Mouse (Mus musculus) heart, adult 2 months (tissue): ENCODE measurements around the gene Pnkp.

Experiments
- CTCF ChIP-seq: fragments of 200-600 bp; IDR thresholded peaks from 2 replicates; pipeline ENCODE4 v1.8.1; 2022; ENCODE audit warnings: antibody characterized with exemption, mild to moderate bottlenecking, moderate library complexity
- EP300 ChIP-seq: fragments of 200-500 bp; IDR thresholded peaks from 2 replicates; pipeline ENCODE4 v1.6.1; 2011; ENCODE audit warnings: low read depth, low read length, control low read depth; ENCODE audit not compliant: insufficient read depth
- POLR2A ChIP-seq: fragments of 200-500 bp; IDR thresholded peaks from 2 replicates; pipeline ENCODE4 v1.6.1; 2011; ENCODE audit warnings: mild to moderate bottlenecking, low read depth, low read length, control low read depth; ENCODE audit not compliant: insufficient read depth

DNA sequence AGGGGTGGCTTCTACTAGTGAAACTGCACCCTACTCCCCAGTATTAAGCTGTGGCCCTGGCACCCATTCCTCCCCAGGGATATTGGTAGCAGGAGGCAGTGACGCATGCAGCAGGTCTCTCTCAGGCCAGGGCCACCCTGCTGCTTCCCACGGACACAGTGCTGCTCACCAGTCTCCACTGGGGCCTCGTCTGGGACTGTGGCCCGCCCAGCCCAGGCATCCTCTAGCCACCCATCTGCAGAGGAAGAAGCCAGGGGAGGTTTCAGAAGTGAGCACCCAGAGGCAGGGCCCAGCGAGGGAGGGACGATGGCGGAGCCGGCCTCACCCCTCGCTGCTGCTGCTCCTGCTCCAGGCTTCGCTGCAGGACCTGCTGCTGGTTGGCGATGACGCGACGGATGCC lies 6.3 kb downstream of the Pnkp start:
- no peak for TF ChIP-seq CTCF
- no peak for TF ChIP-seq POLR2A
- TF ChIP-seq EP300: no peak
